Mouse (Mus musculus) brown adipose tissue, adult 24 weeks (tissue): Measurements from ENCODE around the gene Ank3. TPM values are rescaled to one million over a fixed set of nuclear protein-coding genes. Genes with fewer than 3 reads are reported as not detected.

Source experiments
- H3K27ac ChIP-seq: fragments of 200-500 bp; replicated peaks from 2 replicates; pipeline ENCODE4 v1.5.1; 2012; ENCODE audit warnings: low read depth, mild to moderate bottlenecking, low read length
- H3K4me1 ChIP-seq: fragments of 200-500 bp; 2 replicates; pipeline ENCODE4 v1.6.1; 2012; ENCODE audit warnings: low read length, mixed read lengths; ENCODE audit not compliant: control insufficient read depth, insufficient read depth, insufficient read length
- H3K4me3 ChIP-seq: fragments of 200-500 bp; 2 replicates; pipeline ENCODE4 v1.5.1; 2012; ENCODE audit warnings: low read depth, mild to moderate bottlenecking, low read length, moderate library complexity; ENCODE audit not compliant: insufficient read depth
- polyA plus RNA-seq: library from polyadenylated mRNA; stranded (reverse); fragments of >200 nt; gene quantifications from 2 replicates; pipeline ENCODE4 v1.2.4, GENCODE M21; 2012; ENCODE audit not compliant: missing spikeins, insufficient read depth, insufficient read length

The Ank3 gene
- polyA plus RNA-seq, 1 experiment, result 6.5 TPM

GRCm38 (mm10) chr10:69384640-69385039 lies 13.9 kb upstream of the Ank3 start:
- Histone ChIP-seq H3K27ac (no peak overlapping the region), H3K4me1 (no peaks in the 10 kb centered on the region), H3K4me3 (no peak overlapping the region)

DNA sequence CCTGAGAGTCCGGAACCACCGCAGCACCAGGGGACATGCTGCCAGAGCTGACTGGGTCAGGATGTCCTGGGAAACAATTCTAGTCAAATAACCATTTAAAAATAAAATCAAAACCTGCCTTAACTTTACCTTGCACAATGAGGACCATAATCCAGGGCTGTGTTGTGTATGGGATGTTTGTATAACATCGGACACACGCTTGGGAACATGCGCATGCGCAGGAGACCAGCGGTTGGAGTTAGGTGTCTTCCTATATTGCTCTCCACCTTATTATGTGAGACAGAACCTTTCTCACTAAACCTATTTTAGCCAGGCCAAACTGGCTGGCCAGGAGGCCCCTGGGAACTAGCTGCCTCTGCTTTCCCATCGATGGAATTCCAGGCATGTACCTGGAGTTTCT lies 13.4 kb upstream of the Ank3 start:
- Histone ChIP-seq H3K4me1 (no peaks in the 10 kb centered on the region), H3K4me3 (no peak overlapping the region), H3K27ac (no peak overlapping the region)

- H3K27ac ChIP-seq, result no peak overlapping the region
- H3K4me3 ChIP-seq, result no peak overlapping the region
Measured at GRCm38 (mm10) chr10:69386767-69387166, 11.8 kb upstream of the Ank3 start.

DNA sequence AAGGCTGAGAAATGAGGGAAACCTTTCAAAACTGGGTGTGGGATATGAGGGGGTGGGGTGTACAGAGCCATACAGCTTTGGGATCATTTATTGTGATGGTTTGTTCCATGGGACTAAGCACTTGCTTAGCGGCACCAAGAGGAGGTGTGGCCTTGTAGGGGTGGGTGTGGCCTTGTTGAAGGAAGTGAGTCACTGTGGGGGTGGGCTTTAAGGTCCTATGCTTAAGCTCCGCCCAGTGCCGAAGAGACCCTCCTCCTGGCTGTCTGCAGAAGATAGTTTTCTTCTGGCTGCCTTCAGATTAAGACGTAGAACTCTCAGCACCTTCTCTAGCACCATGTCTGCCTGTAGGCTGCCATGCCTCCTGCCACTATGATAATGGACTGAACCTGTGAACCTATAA lies 9.1 kb upstream of the Ank3 start:
- H3K4me1 ChIP-seq, result no peaks in the 10 kb centered on the region
- H3K27ac ChIP-seq, result no peak overlapping the region

More at GRCm38 (mm10) chr10:69386767-69387166, 11.8 kb upstream of the Ank3 start:
- no peaks in the 10 kb centered on the region for H3K4me1 ChIP-seq

GRCm38 (mm10) chr10:69398197-69398762 lies 293 bp upstream of the Ank3 start:
- H3K4me1 ChIP-seq, result peaks cover 6% of the 10 kb centered on the region; the same call in 1 of the 2 replicates
- peak overlapping the region; percentile 51 for H3K4me3 ChIP-seq
- no peak overlapping the region for H3K27ac ChIP-seq

More for the DNA sequence above, 9.1 kb upstream of the Ank3 start:
- H3K4me3 ChIP-seq, result no peak overlapping the region

GRCm38 (mm10) chr10:69399814-69400385 lies 1.3 kb downstream of the Ank3 start:
- H3K4me3 ChIP-seq, result no peak overlapping the region
- H3K27ac ChIP-seq, result no peak overlapping the region

DNA sequence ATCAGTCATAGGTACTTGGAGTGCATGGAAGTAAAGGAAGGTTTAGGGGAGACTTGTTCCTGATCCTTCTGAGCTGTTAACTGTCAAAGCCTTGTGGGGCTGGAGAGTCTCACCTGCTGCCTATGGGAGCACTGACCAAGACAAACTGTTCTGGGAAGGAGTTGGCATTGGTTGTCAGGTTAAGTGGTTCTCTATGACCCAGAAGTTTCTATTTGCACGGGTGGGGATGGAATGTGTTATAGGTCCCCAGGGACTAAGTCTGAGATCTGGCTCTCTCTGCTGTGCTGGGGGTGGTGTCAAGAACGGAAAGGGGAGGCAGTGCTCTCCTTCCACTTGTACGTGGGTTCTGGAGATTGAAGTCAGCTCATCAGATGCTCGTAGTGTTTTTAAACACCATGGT lies 6.9 kb downstream of the Ank3 start:
- Histone ChIP-seq H3K4me3 (no peak overlapping the region), H3K4me1 (no peaks in the 10 kb centered on the region), H3K27ac (no peak overlapping the region)

More at GRCm38 (mm10) chr10:69399814-69400385, 1.3 kb downstream of the Ank3 start:
- peaks cover 6% of the 10 kb centered on the region; the same call in 1 of the 2 replicates for H3K4me1 ChIP-seq

GRCm38 (mm10) chr10:69414888-69415287 lies 16.3 kb downstream of the Ank3 start:
- Histone ChIP-seq H3K4me1 (no peaks in the 10 kb centered on the region), H3K27ac (no peak overlapping the region), H3K4me3 (no peak overlapping the region)

DNA sequence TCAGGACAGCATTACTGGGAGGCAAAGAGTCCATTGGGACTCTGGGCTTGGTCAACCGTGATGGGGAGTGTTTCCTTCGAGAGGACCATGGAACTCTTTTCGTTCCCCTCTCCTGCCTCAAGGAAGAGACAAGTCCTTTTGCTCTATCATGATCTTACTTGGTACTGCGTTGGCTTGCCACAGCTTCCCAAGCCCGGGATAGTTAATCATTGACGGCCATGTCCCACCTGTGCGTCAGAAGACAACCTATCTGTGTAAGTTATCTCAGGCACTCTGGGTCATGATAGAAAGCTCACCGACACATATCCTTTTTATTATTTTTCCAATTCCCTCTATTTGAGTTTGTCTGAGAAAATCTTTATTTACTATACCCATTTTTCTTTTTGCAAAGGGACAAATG lies 20.1 kb downstream of the Ank3 start:
- Histone ChIP-seq H3K4me3 (no peak overlapping the region), H3K4me1 (no peaks in the 10 kb centered on the region), H3K27ac (no peak overlapping the region)

GRCm38 (mm10) chr10:69420306-69420705 lies 21.7 kb downstream of the Ank3 start:
- Histone ChIP-seq H3K27ac (no peak overlapping the region), H3K4me3 (no peak overlapping the region), H3K4me1 (no peaks in the 10 kb centered on the region)

- H3K4me1 ChIP-seq, result no peaks in the 10 kb centered on the region
- no peak overlapping the region for H3K4me3 ChIP-seq
- no peak overlapping the region for H3K27ac ChIP-seq
Measured at GRCm38 (mm10) chr10:69424051-69424450, 25.5 kb downstream of the Ank3 start.

GRCm38 (mm10) chr10:69430138-69430537 lies 31.6 kb downstream of the Ank3 start:
- Histone ChIP-seq H3K4me1 (no peaks in the 10 kb centered on the region), H3K4me3 (no peak overlapping the region), H3K27ac (no peak overlapping the region)

- Histone ChIP-seq H3K27ac (no peak overlapping the region), H3K4me1 (no peaks in the 10 kb centered on the region), H3K4me3 (no peak overlapping the region)
Measured at GRCm38 (mm10) chr10:69431101-69431500, 32.5 kb downstream of the Ank3 start.

GRCm38 (mm10) chr10:69435213-69435612 lies 36.6 kb downstream of the Ank3 start:
- H3K27ac ChIP-seq, result no peak overlapping the region
- no peaks in the 10 kb centered on the region for H3K4me1 ChIP-seq
- no peak overlapping the region for H3K4me3 ChIP-seq

- Histone ChIP-seq H3K27ac (no peak overlapping the region), H3K4me3 (no peak overlapping the region), H3K4me1 (no peaks in the 10 kb centered on the region)
Measured at GRCm38 (mm10) chr10:69439449-69439848, 40.9 kb downstream of the Ank3 start.

GRCm38 (mm10) chr10:69444546-69444945 lies 46.0 kb downstream of the Ank3 start:
- no peak overlapping the region for H3K27ac ChIP-seq
- no peaks in the 10 kb centered on the region for H3K4me1 ChIP-seq

More at GRCm38 (mm10) chr10:69444546-69444945, 46.0 kb downstream of the Ank3 start:
- H3K4me3 ChIP-seq, result no peak overlapping the region
